Mouse (Mus musculus) G1E (cell line): ENCODE measurements at regions not wholly inside any gene's neighbourhood (a gene's known extent, or its start where the extent isn't known, plus 50 kb on each side); places are given as distances from the start of the nearest gene placed in this dataset.

Experiments
- CTCF ChIP-seq: IDR thresholded peaks from 2 replicates; pipeline ENCODE4 v1.5.1; 2012; ENCODE audit warnings: low read depth, low read length, inconsistent platforms, mixed read lengths
- POLR2AphosphoS5 ChIP-seq: IDR thresholded peaks from 2 replicates; pipeline ENCODE4 v1.6.1; 2012; ENCODE audit warnings: low read depth, low read length, inconsistent platforms; ENCODE audit not compliant: insufficient replicate concordance

DNA sequence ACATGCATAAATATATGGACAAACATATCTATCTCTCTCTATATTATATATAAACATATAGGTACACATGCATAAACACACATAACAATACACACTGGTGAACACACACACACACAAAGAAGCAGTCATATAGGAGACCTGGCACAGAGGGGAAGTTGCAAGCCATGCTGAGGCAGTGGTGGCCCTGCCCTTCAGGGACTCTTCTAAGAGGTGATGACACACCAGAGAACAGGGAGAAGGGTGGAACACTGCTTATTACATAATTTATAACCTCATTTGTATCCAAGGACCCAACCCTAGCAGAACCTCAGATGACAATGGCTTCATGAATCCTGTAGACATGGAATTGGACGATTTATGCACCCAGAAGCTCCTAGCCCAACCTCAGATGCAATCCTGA, 199.9 kb downstream of the Tgfb2 start:
- TF ChIP-seq CTCF (no peak), POLR2AphosphoS5 (no peak)
